Mouse (Mus musculus) E14TG2a.4 (cell line): ENCODE data around the gene Sdccag8.

ENCODE experiments used
- CTCF ChIP-seq: conservative IDR thresholded peaks from 2 replicates; pipeline ENCODE4 v1.5.1; 2014; ENCODE audit warnings: low read length
- NANOG ChIP-seq: IDR thresholded peaks from 2 replicates; pipeline ENCODE4 v1.6.1; 2014; ENCODE audit warnings: borderline replicate concordance, low read length, mixed read lengths
- POU5F1 ChIP-seq: IDR thresholded peaks from 2 replicates; pipeline ENCODE4 v1.6.1; 2014; ENCODE audit warnings: low read length, borderline replicate concordance

GRCm38 (mm10) chr1:176798673-176799072 is 15.8 kb upstream of the Sdccag8 start:
- TF ChIP-seq NANOG: no peak
- no peak for TF ChIP-seq CTCF
- no peak for TF ChIP-seq POU5F1
